Mouse (Mus musculus) cerebellum, adult 2 months (tissue): ENCODE data around the gene Zp2.

Source experiments
- CTCF ChIP-seq: fragments of 200-500 bp; IDR thresholded peaks from 2 replicates; pipeline ENCODE4 v1.5.1; 2011; ENCODE audit warnings: low read depth, mild to moderate bottlenecking, control low read depth, low read length, moderate library complexity, borderline replicate concordance; ENCODE audit not compliant: insufficient read depth
- POLR2A ChIP-seq: fragments of 200-500 bp; IDR thresholded peaks from 2 replicates; pipeline ENCODE4 v1.6.1; 2011; ENCODE audit warnings: low read length, control low read depth, borderline replicate concordance; ENCODE audit not compliant: insufficient read depth

DNA sequence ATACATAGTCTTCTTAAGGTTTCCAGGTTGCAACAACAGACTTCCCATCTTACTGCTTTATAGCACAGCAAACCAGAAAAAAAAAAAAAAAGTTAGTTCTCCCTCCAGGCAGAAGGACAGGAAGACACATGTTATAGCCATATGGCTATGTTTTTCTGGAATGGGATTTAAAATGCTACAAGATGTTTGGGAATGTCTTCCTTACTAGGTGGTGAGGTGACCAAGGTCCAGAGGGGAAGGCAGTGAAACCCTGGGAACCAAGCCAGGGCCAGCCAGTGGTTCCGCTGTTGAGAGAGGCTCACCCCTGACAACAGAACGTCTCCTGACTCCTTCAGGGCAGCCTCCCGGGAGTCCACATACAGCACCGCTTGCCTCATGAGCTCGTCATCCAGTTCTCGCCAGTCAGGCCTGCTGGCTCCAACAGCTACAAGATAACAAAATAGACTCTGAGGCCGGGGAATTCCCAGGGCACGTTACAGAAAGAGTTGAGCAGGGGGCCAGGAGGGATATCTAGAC is 45.1 kb upstream of the Zp2 start:
- TF ChIP-seq CTCF: no peak
- no peak for TF ChIP-seq POLR2A
